Mouse (Mus musculus) kidney, adult 10 weeks (tissue): ENCODE data around the gene Hvcn1. TPM values are rescaled to one million over a fixed set of nuclear protein-coding genes. Genes with fewer than 3 reads are reported as not detected.

ENCODE experiments used
- polyA plus RNA-seq: library from polyadenylated mRNA; stranded (reverse); fragments of 350-450 nt; fragmentation: Illumina TruSeq; extraction: RNeasy Lipid Tissue Mini Kit (QIAGEN cat#74804); gene quantifications from one replicate; pipeline ENCODE4 v1.2.3, GENCODE M21; 2014; ENCODE audit warnings: low read depth, low replicate concordance

Gene Hvcn1
- 0.20 TPM for polyA plus RNA-seq

GRCm38 (mm10) chr5:122206475-122206874, at the start of gene Hvcn1:
Gene Hvcn1, plus strand, starts transcription at chr5:122206804.

DNA sequence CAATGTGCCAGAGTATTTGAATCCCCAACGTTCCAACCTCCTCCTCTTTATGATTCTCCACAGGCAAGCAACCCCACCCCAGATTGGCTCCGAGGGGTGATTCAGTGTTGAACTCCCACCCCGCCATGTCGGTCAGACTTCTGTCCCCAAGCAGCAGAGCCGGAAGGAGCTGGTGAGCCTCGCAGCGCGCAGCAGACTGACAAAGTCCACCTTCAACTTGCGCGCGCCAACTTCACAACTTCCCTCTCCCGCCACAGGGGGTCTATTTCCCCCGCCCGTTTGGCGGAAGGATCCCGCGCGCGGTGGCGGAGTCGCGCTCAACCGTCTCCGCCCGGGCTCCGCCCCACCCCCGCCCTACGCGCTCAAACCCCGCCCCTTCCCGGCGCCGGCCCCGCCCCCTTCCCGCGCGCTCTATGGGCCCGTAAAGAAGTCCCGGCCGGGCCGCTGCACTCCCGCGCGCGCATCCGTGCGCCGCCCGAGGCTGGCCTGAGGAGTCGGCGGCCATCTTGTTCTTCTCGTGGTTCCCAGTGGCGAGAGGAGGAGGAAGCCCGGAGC, 48.7 kb upstream of the Hvcn1 start, which contains the start of gene Ppp1cc:
Gene Ppp1cc, plus strand, starts transcription at position 452 of the 555 bp plus-strand sequence.

DNA sequence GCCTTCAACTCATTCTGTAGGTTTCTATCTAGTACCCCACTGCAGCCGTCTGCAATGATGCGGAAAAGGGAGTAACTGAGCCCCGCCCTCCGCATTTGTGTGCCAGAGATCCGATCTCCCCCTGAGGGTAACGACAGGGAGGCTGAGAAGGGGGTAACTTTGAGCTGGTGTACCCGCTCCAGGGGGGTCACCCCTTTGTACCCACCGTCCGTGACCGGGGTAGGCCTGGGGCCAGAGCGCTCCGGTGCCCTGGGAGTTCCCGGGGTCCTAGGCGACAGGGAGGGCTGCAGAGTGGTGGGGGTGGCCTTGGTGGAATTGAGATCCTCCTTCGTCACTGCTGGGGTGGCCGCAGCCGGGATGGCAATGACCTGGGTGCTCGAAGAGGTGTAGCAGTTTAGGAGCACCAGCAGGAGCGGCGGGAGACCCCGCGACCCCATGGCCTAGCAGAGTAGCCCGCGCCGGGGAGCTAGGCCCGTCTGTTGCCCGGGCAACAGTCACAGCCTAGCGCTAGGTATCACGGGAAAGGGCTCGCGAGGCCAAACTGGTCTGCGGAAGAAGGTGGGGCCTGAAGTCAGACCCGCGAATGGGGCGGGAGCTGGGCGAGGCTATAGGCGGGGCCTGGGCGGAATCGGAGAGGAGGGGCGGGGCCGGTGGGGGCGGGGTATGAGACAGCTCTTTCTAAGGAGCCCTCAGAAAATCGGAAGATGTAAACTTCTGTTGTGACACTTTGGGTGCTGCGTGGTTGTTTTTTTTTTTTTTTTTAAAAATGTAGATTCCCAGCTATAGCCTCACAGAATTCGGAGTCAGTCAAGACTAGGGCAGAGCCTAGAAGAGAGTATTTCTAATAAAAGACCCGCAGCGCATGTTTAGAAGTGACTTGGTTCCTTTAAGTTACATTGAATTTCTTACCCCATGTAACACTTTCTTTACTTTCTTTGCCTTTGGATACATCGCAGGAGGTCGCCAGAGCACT, 57.6 kb downstream of the Hvcn1 start, which contains the start of gene Tctn1:
Gene Tctn1, minus strand, starts transcription at position 528 of the 973 bp plus-strand sequence.

GRCm38 (mm10) chr5:122284183-122285028, 77.8 kb downstream of the Hvcn1 start, which contains the start of gene Pptc7:
Gene Pptc7, plus strand, starts transcription at chr5:122284365.

Other genes with a start within 250 kb of the Hvcn1 start
- not detected for gene Cux2, start 156.7 kb upstream of the Hvcn1 start, polyA plus RNA-seq
- gene Myl2, start 105.9 kb upstream of the Hvcn1 start, polyA plus RNA-seq: not detected
- not detected for gene Ccdc63, start 66.0 kb upstream of the Hvcn1 start, polyA plus RNA-seq
- 331 TPM for gene Ppp1cc, start 48.5 kb upstream of the Hvcn1 start, polyA plus RNA-seq
- 1.4 TPM for gene Tctn1, start 57.7 kb downstream of the Hvcn1 start, polyA plus RNA-seq
- gene Pptc7, start 77.6 kb downstream of the Hvcn1 start, polyA plus RNA-seq: 37.2 TPM
- gene Rad9b, start 147.4 kb downstream of the Hvcn1 start, polyA plus RNA-seq: 6.1 TPM
- gene Vps29, start 147.6 kb downstream of the Hvcn1 start, polyA plus RNA-seq: 277 TPM
- 21.1 TPM for gene Gpn3, start 165.1 kb downstream of the Hvcn1 start, polyA plus RNA-seq
- 10.6 TPM for gene Fam216a, start 165.6 kb downstream of the Hvcn1 start, polyA plus RNA-seq
- gene Arpc3, start 185.1 kb downstream of the Hvcn1 start, polyA plus RNA-seq: 125 TPM
- 7.4 TPM for gene Anapc7, start 214.9 kb downstream of the Hvcn1 start, polyA plus RNA-seq